Mouse (Mus musculus): ENCODE measurements around the gene Exosc3. TPM values are rescaled to one million over a fixed set of nuclear protein-coding genes. Genes with fewer than 3 reads are reported as not detected.

Gene Exosc3
- polyA plus RNA-seq, 1 experiment from 2014 or later, result 34.4 TPM

Other genes with a start within 250 kb of the Exosc3 start
- gene Tomm5, start 234.6 kb downstream of the Exosc3 start, polyA plus RNA-seq (2015; fragmentation: Nextera tagmentation; extraction: Ambion mirVana), result 154 and 185 TPM in 2 replicates
- gene Frmpd1, start 157.9 kb downstream of the Exosc3 start, polyA plus RNA-seq (2015; fragmentation: Nextera tagmentation; extraction: Ambion mirVana), result 2.2 and 3.2 TPM in 2 replicates
- gene Trmt10b, start 45.6 kb downstream of the Exosc3 start, polyA plus RNA-seq (2015; fragmentation: Nextera tagmentation; extraction: Ambion mirVana), result 24.4 and 24.7 TPM in 2 replicates
- gene Dcaf10, start 631 bp downstream of the Exosc3 start, polyA plus RNA-seq (2015; fragmentation: Nextera tagmentation; extraction: Ambion mirVana), result 5.9 and 7.5 TPM in 2 replicates
- gene Slc25a51, start 66.0 kb upstream of the Exosc3 start, polyA plus RNA-seq (2015; fragmentation: Nextera tagmentation; extraction: Ambion mirVana), result 59.4 and 72.2 TPM in 2 replicates
- 2.6 and 3.8 TPM in 2 replicates for gene Shb, start 189.7 kb upstream of the Exosc3 start, polyA plus RNA-seq (2015; fragmentation: Nextera tagmentation; extraction: Ambion mirVana)